Mouse (Mus musculus) adrenal gland (tissue): Measurements from ENCODE around the gene Asl.

Experiments
- intact Hi-C: fragments of 180-260 bp; cut with DNase I; formaldehyde crosslinking; loops from one replicate; pipeline ENCODE4 v1.15.1; 2025
- long read RNA-seq, 2 experiments: library from polyadenylated mRNA; unstranded; transcript quantifications; one replicate each; pipeline ENCODE4 v2.0.0; 2020; ENCODE audit warnings: borderline replicate concordance in 1 of 2; ENCODE audit not compliant: insufficient replicate concordance in 1 of 2

The Asl gene
- long read RNA-seq, experiment 1, transcript Asl-203 (16 exons, 2,413 nt), result minor isoform, 41 of 121 reads
- long read RNA-seq, experiment 1, transcript Asl-205 (17 exons, 1,824 nt), result major isoform, 56 of 121 reads
- long read RNA-seq, experiment 1, partial matches to known transcripts, result 5 of 121 reads
- long read RNA-seq, experiment 1, other reads (novel, unspliced or antisense), result 19 of 121 reads
- long read RNA-seq, experiment 2, transcript Asl-203 (16 exons, 2,413 nt), result minor isoform, 27 of 85 reads
- long read RNA-seq, experiment 2, transcript Asl-205 (17 exons, 1,824 nt), result major isoform, 42 of 85 reads
- long read RNA-seq, experiment 2, partial matches to known transcripts, result 5 of 85 reads
- long read RNA-seq, experiment 2, other reads (novel, unspliced or antisense), result 11 of 85 reads

DNA sequence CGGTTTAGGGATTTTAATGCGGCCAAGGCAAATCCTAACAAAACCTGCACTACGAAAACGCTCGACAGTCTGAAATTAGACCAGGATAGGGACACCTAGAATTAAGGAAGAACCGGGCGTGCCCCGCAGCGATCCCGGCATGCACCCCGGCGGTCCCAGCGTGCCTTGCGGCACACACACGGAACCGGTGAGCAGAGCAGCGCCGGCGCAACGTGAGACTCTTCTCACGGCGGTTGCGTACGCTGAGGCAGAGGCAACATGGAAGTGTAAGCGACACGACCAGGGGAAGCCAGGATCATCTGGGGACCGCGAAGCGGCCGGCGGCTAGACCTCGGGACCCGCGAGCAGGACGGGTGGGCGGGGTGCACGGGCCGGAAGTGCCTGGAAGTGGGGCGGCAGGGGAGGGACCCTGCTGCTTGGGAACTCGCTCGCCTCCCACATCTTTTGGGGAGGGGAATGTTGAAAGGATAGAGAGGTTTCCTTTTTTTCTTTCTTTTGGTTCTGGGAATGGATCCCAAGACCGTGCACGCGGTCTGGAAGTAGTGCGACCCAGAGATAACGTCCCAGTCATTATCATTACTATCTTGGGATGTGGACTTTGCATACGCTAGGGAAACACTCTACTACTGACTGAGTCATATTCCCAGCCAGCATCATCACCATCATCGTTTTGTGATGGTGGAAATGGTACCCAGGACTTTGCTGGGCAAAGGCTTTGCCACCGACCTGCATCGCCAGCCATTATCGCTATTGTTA, at the start of gene Asl, which contains the start of gene Crcp:
TSS of gene Asl (minus strand) at position 106 of the 756 bp plus-strand sequence.
TSS of gene Crcp (plus strand) at position 149 of the 756 bp plus-strand sequence.
- intact Hi-C loops, result no loop called here

DNA sequence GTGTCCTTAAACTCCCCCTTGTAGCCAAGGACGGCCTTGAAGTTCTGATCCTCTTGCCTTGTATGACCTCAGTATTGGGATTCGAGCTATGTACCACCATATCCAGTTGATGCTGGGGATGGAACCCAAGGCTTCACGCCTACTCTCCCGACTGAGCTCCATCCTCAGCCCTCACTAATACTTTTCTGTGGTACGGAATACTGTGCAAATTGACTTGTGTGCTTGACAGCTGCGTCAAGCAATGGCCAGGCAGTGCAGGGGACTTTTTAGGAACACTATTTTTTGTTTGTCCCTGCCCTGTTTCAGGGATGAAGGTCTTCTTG, 49.7 kb upstream of the Asl start:
- intact Hi-C loops, result loop anchor here (1.0 kb wide), 1 partner anchor 23 kb away; no protein-coding TSS in a partner anchor

DNA sequence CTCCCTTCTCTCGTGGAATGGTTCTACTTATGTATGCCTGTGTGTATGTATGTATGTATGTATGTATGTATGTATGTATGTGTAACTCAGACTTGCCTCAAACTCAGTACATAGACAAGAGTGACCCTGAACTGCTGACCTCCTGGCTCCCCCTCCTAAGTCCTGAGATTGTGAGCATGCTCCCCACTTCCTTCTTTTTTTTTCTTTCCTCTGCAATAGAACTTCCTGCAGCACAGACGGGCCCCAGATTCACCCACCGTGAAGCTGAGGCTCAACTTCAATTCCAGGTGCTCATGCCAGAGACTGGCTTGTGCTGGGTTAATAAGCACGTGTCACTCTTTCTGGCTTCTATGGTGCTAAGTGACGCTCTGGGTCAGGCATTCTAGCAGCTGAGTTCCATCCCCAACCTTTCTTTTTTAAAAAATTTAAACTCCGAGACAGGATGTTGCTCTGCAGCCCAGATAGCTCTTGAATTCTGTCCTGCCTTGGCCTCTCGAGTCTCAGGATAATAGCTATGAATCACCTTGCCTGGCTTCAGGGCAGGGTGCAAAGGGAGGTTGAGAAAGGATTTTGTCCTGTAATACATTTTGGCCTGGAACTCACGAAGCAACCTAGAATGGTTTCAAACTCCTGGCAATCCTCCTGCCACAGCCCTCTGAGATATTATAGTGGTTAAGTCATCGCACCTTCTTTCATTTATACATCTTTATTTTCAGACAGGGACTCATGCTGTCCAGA, 49.2 kb upstream of the Asl start:
- intact Hi-C loops, result no loop called here

DNA sequence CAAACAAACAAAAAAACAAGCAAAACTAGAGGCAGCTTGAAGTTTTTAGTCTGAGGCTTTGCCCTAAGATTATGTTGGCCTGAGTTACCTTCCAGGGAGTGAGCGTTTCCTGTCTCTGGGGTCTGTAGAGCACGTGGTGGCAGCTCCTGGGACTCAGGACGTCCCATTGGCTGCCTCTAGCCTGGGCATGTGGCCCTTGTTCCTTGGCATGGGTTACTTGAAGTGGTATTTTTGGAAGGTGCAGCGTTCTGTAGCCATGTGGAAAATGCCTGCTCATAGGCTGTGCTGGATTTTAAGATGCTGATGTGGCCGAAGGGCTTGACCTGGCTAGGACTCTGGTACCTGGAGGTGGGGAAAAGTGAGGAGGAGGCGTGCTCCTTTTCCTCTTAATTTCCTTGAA, 47.3 kb upstream of the Asl start:
- intact Hi-C loops, result no loop called here

DNA sequence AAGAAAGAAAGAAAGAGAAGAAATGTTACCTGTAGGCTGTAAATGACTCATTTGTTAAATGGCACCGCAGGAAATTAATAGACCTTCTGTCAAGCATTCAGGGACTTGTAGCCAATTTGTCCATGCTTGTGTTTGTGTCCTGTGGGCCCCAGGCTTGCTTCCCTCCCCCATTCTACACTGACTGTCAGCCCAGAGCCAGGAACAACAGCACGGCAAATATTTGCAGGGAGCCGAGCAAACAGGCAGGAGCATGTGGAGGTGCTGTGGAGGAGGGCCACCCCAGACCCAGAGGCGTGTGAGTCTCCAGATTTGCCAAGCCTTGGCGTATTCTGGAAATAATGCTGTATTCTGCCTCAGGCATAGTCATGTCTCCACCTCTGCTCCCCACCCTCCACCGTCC, 45.4 kb upstream of the Asl start:
- intact Hi-C loops, result no loop called here

DNA sequence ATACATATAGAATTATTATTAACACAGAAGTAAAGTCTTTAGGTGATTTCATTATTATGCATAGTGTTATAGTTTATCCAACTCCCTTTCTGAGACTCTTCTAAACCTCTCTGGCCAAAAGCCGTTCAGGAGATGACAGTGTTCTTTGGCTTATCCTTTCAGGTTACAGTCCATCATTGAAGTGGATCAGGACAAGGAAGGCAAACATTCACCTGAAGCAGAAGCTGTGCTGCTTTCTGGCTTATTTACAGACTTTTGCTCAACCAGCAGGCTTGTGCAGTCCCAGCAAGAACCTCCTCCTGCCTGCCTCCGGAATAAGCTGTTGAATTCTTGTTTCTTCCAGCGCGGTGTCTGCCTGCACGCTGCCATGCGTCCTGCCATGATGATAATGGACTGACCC, 44.0 kb upstream of the Asl start, which contains the start of gene Tpst1:
TSS of gene Tpst1 (plus strand) at position 301 of the 400 bp plus-strand sequence.
- intact Hi-C loops, result no loop called here

DNA sequence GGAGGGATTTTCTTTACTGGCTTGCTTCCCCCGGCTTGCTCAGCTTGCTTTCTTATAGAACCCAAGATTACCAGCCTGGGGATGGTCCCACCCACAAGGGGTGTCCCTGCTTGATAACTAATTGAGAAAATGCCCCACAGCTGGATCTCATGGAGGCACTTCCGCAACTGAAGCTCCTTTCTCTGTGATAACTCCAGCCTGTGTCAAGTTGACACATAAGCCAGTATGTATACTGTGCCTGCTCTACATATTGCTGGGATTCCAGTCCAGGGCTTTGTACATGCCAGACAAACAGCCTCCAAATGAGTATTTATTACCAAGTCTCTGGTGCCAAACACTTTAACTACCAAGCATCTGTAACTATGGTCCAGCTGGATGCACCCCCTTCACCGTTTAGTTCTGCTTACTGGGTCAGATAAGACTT, 38.8 kb upstream of the Asl start:
- intact Hi-C loops, result loop anchor here (5.0 kb wide), 1 partner anchor 69 kb away; no protein-coding TSS in a partner anchor

DNA sequence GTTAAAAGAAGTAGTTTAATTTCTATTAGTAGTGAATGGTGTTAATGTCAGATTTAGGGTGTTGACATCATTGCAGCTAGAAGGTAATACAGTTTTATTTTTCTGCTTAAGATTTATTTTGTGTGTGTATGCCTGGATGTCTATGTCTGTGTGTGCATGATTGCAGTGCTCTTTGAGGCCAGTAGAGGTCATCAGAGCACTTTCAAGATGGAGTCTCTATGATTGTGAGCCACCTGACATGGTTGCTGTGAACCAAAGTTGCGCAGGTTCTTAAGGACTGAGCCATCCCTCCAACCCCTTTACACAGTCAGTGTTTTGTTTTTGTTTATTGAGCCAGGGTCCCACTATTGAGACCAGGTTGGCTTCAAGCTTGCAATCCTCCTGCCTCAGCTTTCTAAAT, 36.5 kb upstream of the Asl start:
- intact Hi-C loops, result loop anchor here (5.0 kb wide), 1 partner anchor 72 kb away; no protein-coding TSS in a partner anchor

DNA sequence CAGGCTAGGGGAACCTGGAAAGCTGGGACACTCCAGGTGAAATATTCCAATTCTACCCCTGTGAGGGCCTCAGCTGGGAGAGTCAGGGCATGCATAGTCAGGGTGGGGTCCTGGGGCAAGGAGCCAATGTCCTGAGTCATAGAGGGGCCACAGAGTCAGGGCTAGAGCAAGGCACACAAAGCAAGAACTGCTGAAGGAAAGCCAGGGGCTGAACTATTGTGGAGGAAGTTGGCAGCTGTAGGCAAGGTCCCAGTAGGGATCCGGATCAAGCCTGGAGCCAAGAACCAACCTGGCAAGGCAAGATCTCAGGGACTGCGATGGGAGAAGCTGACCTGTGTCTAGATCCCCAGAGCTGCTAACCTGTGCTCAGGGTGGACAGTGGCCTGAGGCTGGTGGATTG, 34.7 kb upstream of the Asl start:
- intact Hi-C loops, result no loop called here

DNA sequence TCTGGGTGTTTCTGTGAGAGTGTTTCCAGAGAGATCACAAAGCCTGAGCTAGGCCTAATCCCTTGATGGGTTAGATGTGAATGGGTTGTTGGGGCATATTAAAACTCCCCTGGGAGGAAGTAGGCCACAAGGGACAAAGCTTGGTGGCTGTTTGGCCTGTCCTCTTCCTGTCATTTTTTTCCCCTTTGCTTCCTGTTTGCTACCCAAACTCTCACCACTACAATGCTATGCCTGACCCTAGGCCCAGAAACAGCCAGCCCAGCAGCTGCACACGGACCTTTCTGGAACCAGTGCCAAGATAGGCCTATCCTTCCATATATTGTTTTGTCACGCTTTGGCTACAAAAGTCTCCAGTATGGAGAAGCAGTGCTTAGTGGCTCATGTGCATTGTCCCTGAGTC, 33.0 kb upstream of the Asl start:
- intact Hi-C loops, result no loop called here

DNA sequence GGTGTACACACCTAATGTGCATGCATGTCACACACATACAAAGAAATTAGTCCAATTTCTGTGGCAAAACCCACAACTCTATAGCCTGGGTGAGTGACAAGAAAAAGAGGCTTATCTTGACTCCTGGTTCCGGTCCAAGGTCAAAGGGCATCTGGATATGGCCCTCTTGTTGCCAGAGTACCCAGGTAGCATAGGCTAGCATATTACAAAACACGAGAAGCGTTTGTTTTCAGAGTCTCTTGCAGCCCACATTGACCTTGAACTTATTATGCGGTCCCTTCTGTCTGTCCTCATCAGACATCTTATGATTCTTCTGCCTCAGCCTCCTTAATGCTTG, 31.2 kb upstream of the Asl start:
- intact Hi-C loops, result no loop called here

DNA sequence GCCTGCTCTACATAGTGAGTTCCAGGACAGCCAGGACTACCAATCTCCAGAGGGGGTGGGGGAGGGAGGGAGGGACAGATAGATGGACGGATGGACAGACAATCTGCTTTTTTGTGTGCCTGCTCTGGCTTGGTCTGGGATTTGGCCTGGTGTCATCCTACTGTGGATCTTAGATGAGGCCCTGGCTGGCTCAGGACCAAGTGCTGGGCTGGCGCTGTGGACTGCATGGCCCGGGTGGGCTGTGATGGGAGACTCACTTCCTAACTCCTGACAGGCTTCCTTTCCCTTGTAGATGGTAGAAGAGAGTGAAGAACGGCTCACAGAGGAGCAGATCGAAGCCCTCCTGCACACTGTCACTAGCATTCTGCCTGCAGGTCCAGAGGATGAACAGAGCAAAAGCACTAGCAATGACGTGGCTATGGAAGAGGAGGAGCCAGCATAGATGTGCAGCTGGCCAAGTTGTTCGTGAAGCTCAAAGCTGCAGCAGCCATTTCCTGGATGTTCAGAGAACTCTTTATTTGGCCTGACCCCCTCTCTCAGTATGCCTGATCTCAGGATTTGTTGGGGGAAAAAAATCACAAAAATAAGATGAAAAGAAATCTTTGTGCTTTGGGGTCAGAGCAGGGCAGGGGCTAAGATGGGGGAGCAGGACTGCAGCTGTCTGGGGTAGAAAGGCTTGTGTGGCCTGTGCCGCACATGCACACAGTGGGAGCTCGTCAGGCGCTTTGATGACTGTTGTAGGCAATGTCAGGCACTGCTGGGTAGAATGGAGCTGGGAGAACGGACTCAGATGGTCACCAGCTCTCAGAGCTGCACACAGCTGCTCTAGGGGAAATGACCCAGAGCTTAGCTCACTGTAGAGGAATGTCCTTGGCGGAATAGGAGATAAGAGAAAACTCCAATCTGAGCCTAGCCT, 30.6 kb upstream of the Asl start:
- intact Hi-C loops, result no loop called here

DNA sequence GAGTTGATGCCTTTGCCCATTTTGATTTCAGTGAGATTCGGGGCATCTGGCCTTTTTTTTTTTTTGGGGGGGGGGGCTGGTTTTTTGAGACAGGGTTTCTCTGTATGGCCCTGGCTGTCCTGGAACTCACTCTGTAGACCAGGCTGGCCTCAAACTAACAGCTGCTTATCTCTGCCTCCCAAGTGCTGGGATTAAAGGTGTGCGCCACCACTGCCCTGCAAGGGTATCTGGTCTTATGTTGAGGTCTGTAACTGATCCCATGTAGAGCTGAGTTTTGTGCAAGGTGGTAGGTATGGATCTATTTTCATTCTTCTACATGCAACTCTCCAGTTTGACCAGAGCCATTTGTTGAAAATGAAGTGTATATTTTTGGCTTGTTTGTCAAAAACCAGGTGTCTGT, 27.3 kb upstream of the Asl start:
- intact Hi-C loops, result no loop called here

DNA sequence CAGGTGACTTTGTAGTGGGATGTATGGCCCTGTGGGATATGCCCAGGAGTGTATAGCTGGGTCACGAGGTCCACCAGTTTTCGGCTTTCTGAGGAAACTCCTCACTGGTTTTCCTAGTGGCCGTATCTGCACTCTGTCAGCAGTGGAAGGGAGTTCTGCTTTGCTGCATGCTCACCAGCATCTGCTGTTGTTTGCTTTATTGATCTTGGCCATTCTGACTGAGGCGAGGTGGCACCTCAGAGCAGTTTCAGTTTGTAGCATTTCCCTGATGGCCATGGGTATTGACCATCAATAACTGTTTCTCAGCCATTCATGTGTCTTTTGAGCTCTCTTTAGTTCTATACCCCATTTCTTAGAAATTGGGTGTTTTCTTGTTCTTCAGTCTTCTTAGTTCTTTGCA, 26.6 kb upstream of the Asl start:
- intact Hi-C loops, result no loop called here

DNA sequence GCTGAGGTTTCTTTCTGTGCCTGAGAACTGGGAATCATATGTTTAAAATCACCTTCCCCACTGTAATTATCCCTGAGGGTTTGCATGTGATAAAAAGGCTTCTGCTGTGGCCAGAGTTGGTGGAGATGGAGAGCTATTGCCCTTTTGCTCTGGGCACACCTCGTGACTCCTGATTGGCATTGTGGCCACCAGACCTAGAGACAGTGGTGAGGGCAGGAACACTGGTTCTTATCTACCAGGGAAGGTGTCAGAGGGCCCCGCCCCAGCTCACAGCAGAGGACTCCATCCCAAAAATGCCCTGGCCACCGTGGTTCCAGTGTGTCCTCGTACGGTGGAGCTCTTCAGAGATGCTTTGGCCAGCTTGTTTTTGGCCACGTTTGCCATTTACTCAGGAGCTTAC, 23.9 kb upstream of the Asl start:
- intact Hi-C loops, result no loop called here

DNA sequence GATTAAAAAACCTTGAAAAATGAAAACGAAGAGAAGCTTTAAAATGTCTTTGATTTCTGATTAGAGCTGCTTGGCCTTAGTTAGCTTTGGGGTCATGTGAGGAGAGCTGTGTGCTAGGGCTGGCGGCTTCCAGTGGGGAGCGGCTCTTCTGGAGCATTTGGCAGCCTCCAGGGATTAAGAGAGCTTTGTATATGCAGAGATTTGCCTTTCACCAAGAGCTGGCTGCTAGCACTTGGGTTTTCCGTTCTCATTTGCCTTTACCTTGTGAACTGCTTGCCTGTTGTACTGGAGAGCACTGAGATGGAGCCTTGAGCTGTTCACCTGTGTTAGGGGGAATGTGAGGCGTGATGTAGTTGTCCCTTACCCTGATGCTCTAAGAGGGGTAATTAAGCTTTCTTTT, 23.5 kb upstream of the Asl start:
- intact Hi-C loops, result no loop called here

DNA sequence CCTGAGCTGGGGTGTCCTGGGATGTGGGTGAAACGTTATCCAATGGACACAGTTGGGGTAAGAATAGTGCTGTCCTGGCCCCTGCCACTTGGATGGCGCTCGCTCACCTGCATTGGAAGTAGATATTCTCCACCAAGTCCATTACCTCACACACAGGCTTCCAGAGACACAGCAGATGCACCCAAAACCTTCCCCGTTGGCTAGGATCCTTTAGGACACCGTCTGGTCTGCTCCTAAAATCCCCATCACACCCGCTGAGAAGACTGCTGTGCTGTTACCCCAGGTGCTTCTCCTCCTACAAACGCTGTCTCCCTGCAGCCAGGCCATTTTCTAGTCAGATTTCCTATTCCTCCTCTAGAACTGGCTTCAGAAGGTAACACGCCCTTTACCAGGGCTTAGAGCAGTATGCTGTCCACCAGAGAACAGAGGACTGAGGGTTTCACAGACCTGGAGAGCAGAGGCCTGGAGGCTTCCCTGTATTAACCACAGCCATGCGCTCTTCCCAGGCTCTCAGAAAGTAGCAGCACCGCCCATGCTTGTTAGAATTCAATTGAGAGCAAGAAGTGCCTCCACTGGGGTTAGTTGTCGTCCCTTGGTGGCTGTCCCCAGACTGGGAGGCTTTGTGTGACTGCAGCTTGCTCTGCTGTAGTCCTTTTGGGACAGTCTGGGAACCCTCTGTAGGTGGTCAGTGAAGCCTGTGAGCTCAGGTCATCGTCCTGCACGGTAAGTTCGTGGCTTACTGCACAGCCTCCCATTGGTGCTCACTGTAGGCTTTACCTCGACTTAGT, 22.2 kb upstream of the Asl start:
- intact Hi-C loops, result no loop called here

DNA sequence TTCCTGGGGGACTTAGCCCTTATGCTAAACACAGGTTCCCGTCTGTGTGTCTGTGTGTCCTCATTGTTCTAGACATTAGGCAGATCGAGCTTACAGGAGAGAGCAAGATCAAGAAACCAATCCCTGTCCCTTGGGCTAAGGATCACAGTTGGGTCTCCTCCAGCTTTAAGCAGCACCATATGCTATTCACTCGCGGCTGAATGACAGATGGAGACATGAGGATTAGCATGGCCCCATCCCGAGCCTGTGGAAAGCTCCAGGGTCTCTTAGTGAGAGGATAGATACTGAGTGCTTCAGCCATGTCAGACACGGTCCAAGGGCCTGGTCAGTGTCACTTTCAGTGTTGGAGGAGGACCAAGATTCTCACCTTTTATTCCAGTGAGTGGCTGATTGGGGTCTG, 21.4 kb upstream of the Asl start:
- intact Hi-C loops, result no loop called here

DNA sequence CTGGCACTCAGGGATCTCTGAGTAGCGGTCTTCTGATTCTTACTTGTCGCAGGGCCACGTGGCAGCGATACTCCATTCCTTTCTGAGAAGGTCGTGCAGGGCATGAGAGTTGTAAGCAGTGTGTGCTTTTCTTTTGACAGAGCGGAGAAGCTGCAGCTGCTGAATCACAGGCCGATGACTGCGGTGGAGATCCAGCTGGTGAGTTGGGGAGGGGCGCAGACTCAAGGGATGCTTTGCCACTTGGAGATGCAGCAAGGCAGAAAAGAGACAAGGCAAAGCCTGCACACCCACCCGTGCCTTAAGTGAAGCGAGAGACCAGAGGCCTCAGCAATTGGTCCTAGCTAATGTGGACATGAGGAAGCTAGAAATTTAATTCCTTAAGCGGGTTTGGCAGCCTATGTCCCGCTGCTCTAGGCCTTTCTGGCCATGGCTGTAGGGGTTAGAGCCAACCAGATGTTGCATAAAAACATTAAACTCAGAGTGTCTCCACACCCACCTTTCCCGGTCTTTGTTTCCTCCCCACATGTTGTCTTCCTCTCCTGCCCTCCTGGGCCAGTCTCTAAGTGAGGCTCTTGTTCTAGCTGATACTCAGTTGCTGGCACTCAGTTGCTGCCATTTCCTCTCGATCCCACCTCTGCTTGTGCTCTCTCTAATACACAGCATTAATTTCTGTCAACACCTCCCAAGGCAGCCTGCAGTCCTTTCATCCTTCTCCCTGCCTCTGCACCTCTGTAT, 19.9 kb upstream of the Asl start:
- intact Hi-C loops, result loop anchor here (5.0 kb wide), 1 partner anchor 88 kb away; no protein-coding TSS in a partner anchor
